Mouse (Mus musculus) lung, postnatal 36 days (tissue): ENCODE results near the gene Kcnk6.
"Not testable (repeated sequence)": the region's sequence is repeated elsewhere in the genome, so short reads cannot be mapped to it uniquely, and the experiment has no call there.

Source experiments
- DNase-seq: peaks from one replicate; pipeline ENCODE4 v3.0.0; 2022; ENCODE audit warnings: mixed read lengths

Kcnk6 gene

DNA sequence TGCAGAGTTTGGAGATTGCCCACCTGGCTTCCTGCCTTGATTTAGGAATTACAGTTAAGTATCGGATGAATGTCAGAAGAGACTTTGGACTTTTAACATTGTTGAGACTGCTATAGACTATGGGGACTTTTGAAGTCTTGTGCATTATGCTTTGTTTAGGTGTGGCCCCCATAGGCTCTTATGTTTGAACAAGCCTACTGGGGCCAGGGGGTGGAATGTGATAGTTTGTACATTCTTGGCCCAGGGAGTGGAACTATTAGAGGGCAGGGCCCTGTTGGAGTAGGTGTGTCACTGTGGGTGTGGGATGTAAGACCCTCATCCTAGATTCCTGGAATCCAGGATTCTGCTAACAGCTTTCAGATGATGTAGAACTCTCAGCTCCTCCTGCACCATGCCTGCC is 38.1 kb downstream of the Kcnk6 start:
- not testable (repeated sequence) for DNase-seq

DNA sequence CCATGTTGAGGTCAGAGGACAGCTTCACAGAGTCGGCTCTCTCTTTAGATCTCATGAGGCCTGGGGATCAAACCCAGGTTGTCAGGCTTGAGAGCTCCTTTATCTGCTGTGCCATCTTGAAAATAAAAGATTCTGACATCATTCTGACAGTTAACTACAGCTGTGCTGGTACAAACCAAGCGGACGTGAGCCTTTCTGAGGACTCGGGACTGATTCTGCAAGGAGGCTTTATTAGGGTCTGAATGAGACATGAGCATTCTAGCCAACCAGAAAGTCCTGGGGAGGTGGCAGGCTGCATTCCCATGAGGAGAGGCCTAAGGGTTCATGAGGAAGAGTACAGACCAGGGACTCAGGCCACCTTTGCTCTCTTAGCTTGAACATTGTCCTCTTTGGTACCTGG is 51.0 kb downstream of the Kcnk6 start:
- DNase-seq, result not testable (repeated sequence)

DNA sequence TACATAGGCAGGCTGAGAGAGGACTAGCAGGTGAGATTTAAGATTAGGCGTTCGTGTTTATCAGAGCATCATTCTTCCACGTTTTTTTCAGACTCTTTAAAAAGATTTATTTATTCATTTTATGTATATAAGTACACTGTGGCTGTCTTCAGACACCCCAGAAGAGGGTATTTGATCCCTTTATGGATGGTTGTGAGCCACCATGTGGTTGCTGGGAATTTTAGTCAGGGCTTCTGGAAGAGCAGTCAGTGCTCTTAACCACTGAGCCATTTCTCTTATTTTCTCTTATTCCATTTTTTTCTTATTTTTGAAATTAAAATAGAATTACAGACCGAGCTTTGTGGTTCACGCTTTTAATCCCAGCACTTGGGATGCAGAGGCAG is 51.5 kb downstream of the Kcnk6 start:
- no peak for DNase-seq

DNA sequence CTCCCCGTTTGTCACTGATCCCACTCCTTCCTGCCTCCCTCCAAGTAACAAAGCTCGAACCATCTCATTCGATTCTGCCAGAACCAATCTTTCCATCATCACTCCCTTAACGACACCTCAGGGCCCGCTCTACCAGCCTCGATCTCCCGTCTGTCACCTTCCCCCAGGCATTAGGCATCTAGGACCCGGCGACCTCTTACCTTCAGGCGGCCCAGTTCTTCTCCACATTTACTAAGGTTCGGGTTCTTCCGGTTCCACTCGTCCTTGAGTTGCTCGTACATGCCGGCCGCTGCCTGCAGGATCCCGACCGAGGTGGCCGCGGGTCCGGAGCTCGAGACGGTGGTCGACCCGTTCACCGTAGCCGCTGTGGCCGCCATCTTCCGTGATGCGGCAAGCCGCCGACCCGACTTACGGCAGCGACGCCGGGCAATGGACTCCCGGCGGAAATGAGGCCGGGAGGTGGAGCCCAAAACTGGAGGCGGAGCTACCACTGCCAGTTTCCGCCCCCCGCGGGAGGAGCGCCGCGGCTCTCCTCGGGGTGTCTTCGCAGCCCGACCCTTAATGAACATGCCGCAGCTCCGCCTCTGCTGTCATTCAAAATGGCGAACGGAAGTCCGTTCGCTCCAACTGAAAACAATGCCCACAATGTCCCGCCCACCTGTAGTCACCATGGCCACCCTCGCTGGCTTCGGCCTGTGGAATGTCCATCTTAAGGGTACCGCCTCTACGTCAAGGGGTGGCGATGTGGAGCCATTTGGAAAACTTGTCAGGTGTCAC is 52.0 kb downstream of the Kcnk6 start, which contains the start of gene Psmd8:
Gene Psmd8, minus strand, starts transcription at position 625 of the 777 bp plus-strand sequence.
- DNase-seq, result peak; percentile 99

DNA sequence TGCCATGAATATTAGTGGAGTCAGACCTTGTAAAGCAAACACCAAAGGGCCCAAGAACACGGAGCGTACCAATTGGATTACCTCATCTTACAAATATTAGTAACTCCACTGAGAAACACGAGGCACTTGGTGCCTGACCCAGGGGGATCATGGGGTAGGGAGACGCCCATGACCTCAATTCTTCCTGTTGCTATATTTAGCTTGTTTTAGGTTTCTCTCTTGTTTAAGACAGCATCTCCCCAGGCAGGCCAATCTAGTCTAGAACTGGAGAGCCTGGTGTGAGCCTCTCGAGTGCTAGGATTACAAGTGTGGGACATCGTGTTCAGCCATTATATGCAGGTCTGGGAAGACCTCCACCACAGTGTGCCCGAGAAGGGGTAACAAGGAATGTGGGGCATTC is 53.0 kb downstream of the Kcnk6 start:
- peak; percentile 41 for DNase-seq

DNA sequence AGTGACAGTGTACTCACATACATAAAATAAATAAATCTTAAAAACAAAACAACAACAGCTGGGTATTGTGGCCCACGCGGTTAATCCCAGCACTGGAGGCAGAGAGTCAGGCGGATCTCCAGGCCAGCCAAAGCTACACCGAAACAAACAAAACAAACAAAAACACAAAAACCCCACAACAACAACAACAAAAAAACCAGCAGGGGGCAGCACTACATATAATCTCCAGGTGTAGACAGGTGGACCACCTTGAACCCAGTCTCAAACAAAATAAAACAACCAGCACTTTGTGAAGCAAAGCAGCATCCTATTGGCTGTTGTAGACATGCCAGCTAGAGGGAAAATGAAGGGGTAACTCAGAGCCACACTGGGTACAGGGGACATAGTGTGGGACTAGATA is 54.2 kb downstream of the Kcnk6 start:
- DNase-seq, result peak; percentile 21

DNA sequence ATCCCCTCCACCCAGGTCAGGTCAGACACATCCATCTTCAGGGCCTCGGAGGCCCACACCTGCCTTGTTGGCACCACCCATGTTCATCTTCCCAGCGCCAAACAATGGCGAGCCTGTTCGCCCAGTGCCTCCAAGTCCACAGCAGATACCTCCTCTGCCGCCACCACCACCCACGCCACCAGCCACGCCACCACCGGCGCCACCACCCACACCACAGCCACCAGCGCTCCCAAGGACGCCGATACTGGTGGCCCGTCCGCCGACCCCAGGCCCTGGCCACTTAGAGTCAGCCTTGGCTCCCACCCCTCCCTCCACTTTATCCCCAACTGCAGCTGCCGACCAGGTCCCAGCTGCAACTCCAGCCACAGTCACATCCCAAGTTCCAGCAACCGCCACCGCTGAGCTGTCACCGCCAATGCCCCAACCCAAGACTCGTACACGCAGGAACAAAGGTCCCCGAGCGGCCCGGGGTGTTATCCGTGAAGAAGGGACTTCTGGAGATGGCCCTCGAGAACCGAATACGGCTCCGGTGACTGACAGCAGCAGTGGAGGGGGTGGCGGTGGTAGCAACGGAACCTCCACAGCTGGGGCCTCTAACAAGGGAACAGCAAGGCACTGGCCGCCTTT is 59.8 kb downstream of the Kcnk6 start:
- DNase-seq, result no peak
